Mouse (Mus musculus): ENCODE results near the gene Crxos. TPM values are rescaled to one million over a fixed set of nuclear protein-coding genes. Genes with fewer than 3 reads are reported as not detected.

Crxos gene
- polyA plus RNA-seq, 1 experiment from 2014 or later: not detected

GRCm38 (mm10) chr7:15947653-15948260, 65.3 kb downstream of the Crxos start:
- Histone ChIP-seq H3K4me2 (replicated peaks) (peak overlapping the region; percentile 52), H3K9me3 (replicated peaks) (no peaks in the 10 kb centered on the region), H3K27me3 (no peaks in the 10 kb centered on the region), H3K4me3 (replicated peaks) (peak overlapping the region; percentile 26; the same call in 1 of the 2 replicates), H3K36me3 (peaks cover 52% of the 10 kb centered on the region), H3K27ac (replicated peaks) (peak overlapping the region; percentile 83), H3K4me1 (peaks cover 44% of the 10 kb centered on the region), H3K9ac (no peak overlapping the region)
- no peak for ATAC-seq (ENCODE audit: insufficient number of reproducible peaks, low FRiP score, low TSS enrichment, low read depth)
- WGBS: 40% methylated on average over 4 of the region's 4 CpGs

GRCm38 (mm10) chr7:15948381-15948941, 66.0 kb downstream of the Crxos start:
- no peaks in the 10 kb centered on the region for H3K9me3 ChIP-seq (replicated peaks)
- WGBS: 3% methylated on average over 23 of the region's 23 CpGs
- H3K4me2 ChIP-seq (replicated peaks): peak overlapping the region; percentile 52
- H3K27me3 ChIP-seq: no peaks in the 10 kb centered on the region
- H3K4me3 ChIP-seq (replicated peaks): peak overlapping the region; percentile 26
- peaks cover 52% of the 10 kb centered on the region for H3K36me3 ChIP-seq
- peak; percentile 71 for ATAC-seq (ENCODE audit: insufficient number of reproducible peaks, low FRiP score, low TSS enrichment, low read depth)
- peak overlapping the region; percentile 83 for H3K27ac ChIP-seq (replicated peaks)
- peaks cover 37% of the 10 kb centered on the region for H3K4me1 ChIP-seq
- H3K9ac ChIP-seq: no peak overlapping the region

GRCm38 (mm10) chr7:15949216-15949790, 66.9 kb downstream of the Crxos start:
- no peak overlapping the region for H3K4me2 ChIP-seq (replicated peaks)
- 0 out of 2 replicates have a peak overlapping the region, but pooled peaks have one; percentile 26 for H3K4me3 ChIP-seq (replicated peaks)
- H3K27ac ChIP-seq (replicated peaks): peak overlapping the region; percentile 83
- H3K4me1 ChIP-seq: peaks cover 29% of the 10 kb centered on the region
- 71% methylated on average over 7 of the region's 7 CpGs for WGBS
- H3K9me3 ChIP-seq (replicated peaks): no peaks in the 10 kb centered on the region
- H3K9ac ChIP-seq: no peak overlapping the region
- H3K27me3 ChIP-seq: no peaks in the 10 kb centered on the region
- ATAC-seq (ENCODE audit: insufficient number of reproducible peaks, low FRiP score, low TSS enrichment, low read depth): no peak
- H3K36me3 ChIP-seq: peaks cover 52% of the 10 kb centered on the region

- Histone ChIP-seq H3K9me3 (replicated peaks) (no peaks in the 10 kb centered on the region), H3K9ac (no peak overlapping the region), H3K4me2 (replicated peaks) (no peak overlapping the region), H3K36me3 (peaks cover 57% of the 10 kb centered on the region), H3K4me3 (replicated peaks) (no peak overlapping the region), H3K27ac (replicated peaks) (no peak overlapping the region), H3K4me1 (peaks cover 29% of the 10 kb centered on the region), H3K27me3 (no peaks in the 10 kb centered on the region)
- ATAC-seq (ENCODE audit: insufficient number of reproducible peaks, low FRiP score, low TSS enrichment, low read depth): no peak
- WGBS: 84% methylated on average over 15 of the region's 15 CpGs
These were observed 67.6 kb downstream of the Crxos start for GRCm38 (mm10) chr7:15950008-15950407.

- Histone ChIP-seq H3K27ac (replicated peaks) (no peak overlapping the region), H3K4me1 (peaks cover 41% of the 10 kb centered on the region), H3K4me2 (replicated peaks) (no peak overlapping the region), H3K9me3 (replicated peaks) (no peaks in the 10 kb centered on the region), H3K9ac (no peak overlapping the region), H3K4me3 (replicated peaks) (no peak overlapping the region), H3K36me3 (peaks cover 78% of the 10 kb centered on the region), H3K27me3 (no peaks in the 10 kb centered on the region)
- 73% methylated on average over 3 of the region's 3 CpGs for WGBS
- no peak for ATAC-seq (ENCODE audit: insufficient number of reproducible peaks, low FRiP score, low TSS enrichment, low read depth)
These were observed 70.0 kb downstream of the Crxos start for GRCm38 (mm10) chr7:15952416-15952815.

Other genes starting within 250 kb of the Crxos start
- gene Obox3, start 242.7 kb upstream of the Crxos start, polyA plus RNA-seq (2015; fragmentation: Nextera tagmentation; extraction: Ambion mirVana): not detected in 2 replicates
- gene Obox5, start 132.5 kb upstream of the Crxos start, polyA plus RNA-seq (2015; fragmentation: Nextera tagmentation; extraction: Ambion mirVana): not detected in 2 replicates
- not detected in 2 replicates for gene Obox6, start 42.9 kb upstream of the Crxos start, polyA plus RNA-seq (2015; fragmentation: Nextera tagmentation; extraction: Ambion mirVana)
- gene Crx, start 2.6 kb upstream of the Crxos start, polyA plus RNA-seq (2015; fragmentation: Nextera tagmentation; extraction: Ambion mirVana): 0.07 TPM in 1 of 2 replicates, not detected in the other
- 931 and 958 TPM in 2 replicates for gene Selenow, start 39.8 kb downstream of the Crxos start, polyA plus RNA-seq (2015; fragmentation: Nextera tagmentation; extraction: Ambion mirVana)
- gene Nop53, start 63.5 kb downstream of the Crxos start, polyA plus RNA-seq (2015; fragmentation: Nextera tagmentation; extraction: Ambion mirVana): 202 and 212 TPM in 2 replicates
- 72.5 and 73.3 TPM in 2 replicates for gene Ehd2, start 85.0 kb downstream of the Crxos start, polyA plus RNA-seq (2015; fragmentation: Nextera tagmentation; extraction: Ambion mirVana)
- gene Bicra, start 165.3 kb downstream of the Crxos start, polyA plus RNA-seq (2015; fragmentation: Nextera tagmentation; extraction: Ambion mirVana): 9.4 and 10.3 TPM in 2 replicates
- 0.13 and 0.15 TPM in 2 replicates for gene Zfp541, start 179.2 kb downstream of the Crxos start, polyA plus RNA-seq (2015; fragmentation: Nextera tagmentation; extraction: Ambion mirVana)
- 244 and 245 TPM in 2 replicates for gene Napa, start 215.8 kb downstream of the Crxos start, polyA plus RNA-seq (2015; fragmentation: Nextera tagmentation; extraction: Ambion mirVana)
- gene Kptn, start 237.3 kb downstream of the Crxos start, polyA plus RNA-seq (2015; fragmentation: Nextera tagmentation; extraction: Ambion mirVana): 31.1 and 33.9 TPM in 2 replicates
- gene Slc8a2, start 247.2 kb downstream of the Crxos start, polyA plus RNA-seq (2015; fragmentation: Nextera tagmentation; extraction: Ambion mirVana): 0.25 and 0.35 TPM in 2 replicates

All from embryonic facial prominence, embryonic 15.5 days (tissue).